Mouse (Mus musculus) gastrocnemius, adult 8-10 months (tissue): Measurements from ENCODE around the gene 4930433I11Rik. TPM values are rescaled to one million over a fixed set of nuclear protein-coding genes. Genes with fewer than 3 reads are reported as not detected.
"Not testable (repeated sequence)": the region's sequence is repeated elsewhere in the genome, so short reads cannot be mapped to it uniquely, and the experiment has no call there.

Source experiments
- DNase-seq, 2 experiments: peaks; one replicate each; pipeline ENCODE4 v3.0.0; 2022; ENCODE audit warnings: low spot score in 2 of 2
- total RNA-seq, 4 experiments: library from RNA; stranded (reverse); gene quantifications; 2 replicates each; pipeline ENCODE4 v1.2.4; 2022

The 4930433I11Rik gene
- not detected for total RNA-seq

GRCm38 (mm10) chr7:40987243-40987642, at the start of gene 4930433I11Rik:
Gene 4930433I11Rik, plus strand, starts transcription at chr7:40987543.
- DNase-seq, result no peak

- DNase-seq, result no peak
Measured at GRCm38 (mm10) chr7:40939371-40939770, 48.0 kb upstream of the 4930433I11Rik start.

- DNase-seq, result no peak
Measured at GRCm38 (mm10) chr7:40942233-40942935, 45.0 kb upstream of the 4930433I11Rik start.

GRCm38 (mm10) chr7:41032419-41032818, 45.1 kb downstream of the 4930433I11Rik start, which contains the start of gene Gm4884:
Gene Gm4884, plus strand, starts transcription at chr7:41032719.
- DNase-seq, result not testable (repeated sequence)

- not testable (repeated sequence) for DNase-seq
Measured at GRCm38 (mm10) chr7:41044058-41044457, 56.7 kb downstream of the 4930433I11Rik start.

Other genes starting within 250 kb of the 4930433I11Rik start
- under 1 TPM in 2 of 4 experiments, not detected in 2; 0.29 to 0.34 TPM for gene Vstm2b, start 89.2 kb upstream of the 4930433I11Rik start, total RNA-seq
- gene Gm4884, start 45.2 kb downstream of the 4930433I11Rik start, total RNA-seq, result not detected
- gene Gm5592, start 166.3 kb downstream of the 4930433I11Rik start, total RNA-seq, result not detected